Mouse (Mus musculus) cortical plate, adult 2 months (tissue): ENCODE data around the gene Gm26938.

Source experiments
- CTCF ChIP-seq: fragments of 200-500 bp; IDR thresholded peaks from 2 replicates; pipeline ENCODE4 v1.5.1; 2011; ENCODE audit warnings: mild to moderate bottlenecking, control low read depth, low read length; ENCODE audit not compliant: insufficient read depth; ENCODE audit errors: extremely low read depth
- POLR2A ChIP-seq: fragments of 200-500 bp; IDR thresholded peaks from 2 replicates; pipeline ENCODE4 v1.6.1; 2011; ENCODE audit warnings: mild to moderate bottlenecking, low read length, control low read depth; ENCODE audit not compliant: insufficient read depth; ENCODE audit errors: extremely low read depth

DNA sequence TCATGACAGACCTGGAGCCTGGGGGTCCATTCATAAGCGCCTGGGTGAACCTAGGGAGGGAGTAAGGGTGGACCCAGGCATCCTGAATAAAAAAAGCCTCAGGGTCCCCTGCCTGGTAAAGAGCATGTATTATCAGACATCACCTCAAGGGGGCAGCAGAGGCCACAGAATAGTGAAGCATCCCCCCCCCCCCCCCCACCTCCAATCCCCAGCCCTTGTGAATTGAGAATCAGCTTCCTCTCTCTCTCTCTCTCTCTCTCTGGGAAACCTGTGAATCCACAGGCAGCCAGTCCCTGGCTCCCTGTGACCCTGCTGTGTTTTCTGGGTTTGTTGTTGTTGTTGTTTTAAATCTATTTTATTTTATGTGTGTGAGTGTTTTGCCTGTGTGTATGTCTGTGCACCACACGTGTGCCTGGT is 12.3 kb upstream of the Gm26938 start:
- TF ChIP-seq CTCF (peak; percentile 33; the same call in 1 of the 2 replicates), POLR2A (no peak)
